Mouse (Mus musculus) bone marrow macrophage, adult 2 months (primary cell): ENCODE data around the gene Olfr1066.
A peak's percentile ranks its signal among the peaks of the same experiment; 100 is the strongest.

Experiments used
- CTCF ChIP-seq: IDR thresholded peaks from 2 replicates; pipeline ENCODE4 v1.5.1; 2012; ENCODE audit warnings: low read depth, mild to moderate bottlenecking, low read length, moderate library complexity
- POLR2A ChIP-seq: IDR thresholded peaks from 2 replicates; pipeline ENCODE4 v1.6.1; 2012; ENCODE audit warnings: mild to moderate bottlenecking, low read depth, low read length, borderline replicate concordance

DNA sequence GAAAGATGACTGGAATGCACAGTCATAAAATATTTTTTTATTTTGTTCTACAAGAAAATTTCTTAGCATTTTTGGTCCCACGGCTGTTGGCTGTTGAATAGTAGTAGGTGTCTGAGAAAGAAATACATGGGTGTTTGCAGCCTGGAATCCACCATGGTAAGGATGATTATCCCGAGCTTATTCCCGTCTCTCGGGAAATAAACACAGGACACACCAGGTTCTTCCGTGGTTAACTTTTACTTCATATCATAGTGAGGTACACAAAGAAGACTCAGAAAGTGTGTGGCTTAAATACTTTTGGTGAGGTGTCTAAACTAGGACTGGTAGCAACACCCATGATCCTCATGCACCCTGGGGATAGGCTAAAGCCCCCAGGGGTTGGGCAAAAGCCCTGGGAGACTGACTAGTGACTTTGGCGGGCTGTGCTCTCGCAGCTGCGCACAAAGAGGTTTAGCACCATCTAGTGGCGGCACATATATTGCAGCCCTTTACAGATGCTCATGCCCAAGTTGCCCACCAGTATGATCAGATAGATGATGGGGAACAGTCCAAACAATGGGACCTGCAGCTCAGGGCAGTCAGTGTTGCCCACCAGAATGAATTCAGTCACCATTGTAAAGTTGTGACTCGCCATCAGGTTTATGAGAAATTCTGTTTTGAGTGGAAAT, 8.5 kb upstream of the Olfr1066 start:
- TF ChIP-seq CTCF, result peak; percentile 68
- TF ChIP-seq POLR2A, result no peak
